Mouse (Mus musculus) myocyte (in vitro differentiated cells): Measurements from ENCODE around the gene Habp2. TPM values are rescaled to one million over a fixed set of nuclear protein-coding genes. Genes with fewer than 3 reads are reported as not detected.

ENCODE experiments used
- H3K27me3 ChIP-seq: one replicate; pipeline ENCODE4 v1.6.1; 2011; ENCODE audit not compliant: control insufficient read depth, insufficient read depth, insufficient read length
- H3K36me3 ChIP-seq: one replicate; pipeline ENCODE4 v1.6.1; 2011; ENCODE audit not compliant: control insufficient read depth, insufficient read depth
- H3K4me2 ChIP-seq: one replicate; pipeline ENCODE4 v1.6.1; 2011; ENCODE audit warnings: low read depth, control low read depth
- H3K4me3 ChIP-seq: one replicate; pipeline ENCODE4 v1.5.1; 2011; ENCODE audit warnings: mild to moderate bottlenecking, control low read depth, moderate library complexity
- H3K79me2 ChIP-seq: one replicate; pipeline ENCODE4 v1.6.1; 2011; ENCODE audit not compliant: control insufficient read depth, insufficient read depth
- H3ac ChIP-seq: one replicate; pipeline ENCODE4 v1.6.1; 2011; ENCODE audit not compliant: control insufficient read depth, insufficient read length
- CEBPB ChIP-seq: IDR thresholded peaks from 2 replicates; pipeline ENCODE4 v1.6.1; 2011; ENCODE audit warnings: mild to moderate bottlenecking, moderate library complexity; ENCODE audit not compliant: poor library complexity, insufficient read depth, severe bottlenecking
- E2F4 ChIP-seq: IDR thresholded peaks from one replicate; pipeline ENCODE4 v1.6.1; 2011; ENCODE audit warnings: mild to moderate bottlenecking, control low read depth, moderate library complexity; ENCODE audit not compliant: insufficient read depth
- MAX ChIP-seq: IDR thresholded peaks from one replicate; pipeline ENCODE4 v1.6.1; 2011; ENCODE audit warnings: low read depth, mild to moderate bottlenecking, control low read depth
- MYOD1 ChIP-seq, 3 experiments: IDR thresholded peaks; one replicate each; pipeline ENCODE4 v1.6.1; 2011; ENCODE audit warnings: control low read depth in 2 of 3, low read depth in 2 of 3, mild to moderate bottlenecking in 2 of 3, moderate library complexity in 1 of 3; ENCODE audit not compliant: insufficient read length in 2 of 3, control insufficient read depth in 1 of 3
- MYOG ChIP-seq, 3 experiments: IDR thresholded peaks; one replicate each; pipeline ENCODE4 v1.6.1; 2011; ENCODE audit warnings: control low read depth in 2 of 3, low read depth in 2 of 3, mild to moderate bottlenecking in 2 of 3; ENCODE audit not compliant: insufficient read length in 2 of 3, control insufficient read depth in 1 of 3, insufficient read depth in 1 of 3
- POLR2A ChIP-seq: IDR thresholded peaks from one replicate; pipeline ENCODE4 v1.6.1; 2011; ENCODE audit warnings: low read depth, mild to moderate bottlenecking, control low read depth, moderate library complexity; ENCODE audit not compliant: insufficient read length
- POLR2AphosphoS2 ChIP-seq: IDR thresholded peaks from one replicate; pipeline ENCODE4 v1.6.1; 2011; ENCODE audit warnings: low read depth, control low read depth; ENCODE audit not compliant: insufficient read length
- SRF ChIP-seq: IDR thresholded peaks from one replicate; pipeline ENCODE4 v1.6.1; 2011; ENCODE audit warnings: low read depth; ENCODE audit not compliant: control insufficient read depth, insufficient read length
- TCF12 ChIP-seq: IDR thresholded peaks from one replicate; pipeline ENCODE4 v1.6.1; 2011; ENCODE audit warnings: mild to moderate bottlenecking, control low read depth; ENCODE audit not compliant: poor library complexity, insufficient read depth, severe bottlenecking
- TCF3 ChIP-seq: IDR thresholded peaks from one replicate; pipeline ENCODE4 v1.6.1; 2011; ENCODE audit warnings: low read depth, control low read depth; ENCODE audit not compliant: insufficient read length
- USF1 ChIP-seq: IDR thresholded peaks from one replicate; pipeline ENCODE4 v1.6.1; 2011; ENCODE audit warnings: low read depth, mild to moderate bottlenecking, control low read depth, moderate library complexity
- polyA plus RNA-seq: library from polyadenylated mRNA; unstranded; fragments of >200 nt; fragmentation: generic; extraction: Trizol; gene quantifications from one replicate; pipeline ENCODE4 v1.2.1, GENCODE M21; 2012; ENCODE audit warnings: missing spikeins

The Habp2 gene
- polyA plus RNA-seq, 1 experiment, result 0.49 TPM

- H3ac ChIP-seq, result no peak overlapping the region
- H3K27me3 ChIP-seq, result no peaks in the 10 kb centered on the region
- H3K4me2 ChIP-seq, result peak overlapping the region; percentile 33
- no peaks in the 10 kb centered on the region for H3K79me2 ChIP-seq
- H3K36me3 ChIP-seq, result no peaks in the 10 kb centered on the region
- H3K4me3 ChIP-seq, result no peak overlapping the region
- TF ChIP-seq USF1 (no peak), E2F4 (no peak), TCF3 (peak; percentile 6), POLR2AphosphoS2 (no peak), TCF12 (peak; percentile 63), POLR2A (no peak), MAX (peak; percentile 58), CEBPB (no peak), MYOG (IDR thresholded peaks at IDR 0.05; ENCODE audit: control insufficient read depth in 1 of 3, insufficient read depth in 1 of 3, insufficient read length in 2 of 3, low read depth in 2 of 3) (peak in 2 of 3 experiments; percentile 78 to 81), SRF (peak; percentile 45), MYOD1 (IDR thresholded peaks at IDR 0.05; ENCODE audit: control insufficient read depth in 1 of 3, insufficient read length in 2 of 3, low read depth in 2 of 3) (peak; percentile 33 to 77 (median 69))
Measured at GRCm38 (mm10) chr19:56367778-56368177, 80.8 kb downstream of the Habp2 start.

GRCm38 (mm10) chr19:56368912-56369311 is 82.0 kb downstream of the Habp2 start:
- no peak overlapping the region for H3K4me3 ChIP-seq
- H3ac ChIP-seq, result no peak overlapping the region
- H3K27me3 ChIP-seq, result no peaks in the 10 kb centered on the region
- no peaks in the 10 kb centered on the region for H3K79me2 ChIP-seq
- TF ChIP-seq MYOG (IDR thresholded peaks at IDR 0.05; ENCODE audit: control insufficient read depth in 1 of 3, insufficient read depth in 1 of 3, insufficient read length in 2 of 3, low read depth in 2 of 3), result peak in 1 of 3 experiments; percentile 35
- TF ChIP-seq MAX, result no peak
- TF ChIP-seq MYOD1 (IDR thresholded peaks at IDR 0.05; ENCODE audit: control insufficient read depth in 1 of 3, insufficient read length in 2 of 3, low read depth in 2 of 3), result peak in 1 of 3 experiments; percentile 19
- H3K4me2 ChIP-seq, result no peak overlapping the region
- H3K36me3 ChIP-seq, result no peaks in the 10 kb centered on the region

Other genes starting within 250 kb of the Habp2 start
- 25.5 TPM for gene Nrap, start 102.9 kb downstream of the Habp2 start, polyA plus RNA-seq
- gene Casp7, start 110.0 kb downstream of the Habp2 start, polyA plus RNA-seq, result 6.6 TPM
- gene Plekhs1, start 174.5 kb downstream of the Habp2 start, polyA plus RNA-seq, result 0.04 TPM